Mouse (Mus musculus) embryonic facial prominence, embryonic 15.5 days (tissue): ENCODE measurements around the gene Ppp1r9a. TPM values are rescaled to one million over a fixed set of nuclear protein-coding genes. Genes with fewer than 3 reads are reported as not detected.

ENCODE experiments used
- ATAC-seq: fragments of 200-750 bp; cut with Nextera tagmentation; 2 replicates; pipeline ENCODE4 v1.8.0; 2017; ENCODE audit warnings: low read depth, moderate TSS enrichment; ENCODE audit not compliant: insufficient number of reproducible peaks, low FRiP score, low TSS enrichment
- H3K27ac ChIP-seq: fragments of 300-500 bp; sonication (generic); replicated peaks from 2 replicates; pipeline ENCODE4 v1.5.1; 2015; ENCODE audit warnings: mild to moderate bottlenecking, inconsistent platforms
- H3K27me3 ChIP-seq: fragments of 300-500 bp; sonication (generic); 2 replicates; pipeline ENCODE4 v1.6.1; 2015; ENCODE audit warnings: inconsistent platforms
- H3K36me3 ChIP-seq: fragments of 300-500 bp; sonication (generic); 2 replicates; pipeline ENCODE4 v1.6.1; 2015; ENCODE audit warnings: mild to moderate bottlenecking, inconsistent platforms
- H3K4me1 ChIP-seq: fragments of 300-500 bp; sonication (generic); 2 replicates; pipeline ENCODE4 v1.6.1; 2015; ENCODE audit warnings: inconsistent platforms
- H3K4me2 ChIP-seq: fragments of 300-500 bp; sonication (generic); replicated peaks from 2 replicates; pipeline ENCODE4 v1.6.1; 2015; ENCODE audit warnings: mild to moderate bottlenecking, inconsistent platforms
- H3K4me3 ChIP-seq: fragments of 300-500 bp; sonication (generic); replicated peaks from 2 replicates; pipeline ENCODE4 v1.5.1; 2015; ENCODE audit warnings: mild to moderate bottlenecking, inconsistent platforms
- H3K9ac ChIP-seq: fragments of 300-500 bp; sonication (generic); 2 replicates; pipeline ENCODE4 v1.6.1; 2015; ENCODE audit warnings: inconsistent platforms
- H3K9me3 ChIP-seq: fragments of 300-500 bp; sonication (generic); replicated peaks from 2 replicates; pipeline ENCODE4 v1.6.1; 2016; ENCODE audit warnings: inconsistent platforms
- WGBS: fragments of 180-500 bp; shearing (Covaris S2); methylation state at CpG from one replicate; pipeline ENCODE4 v1.1.7; 2015; 5-methylcytosine and 5-hydroxymethylcytosine counted together
- polyA plus RNA-seq: library from polyadenylated mRNA; unstranded; fragments of >200 nt; fragmentation: Nextera tagmentation; extraction: Ambion mirVana; gene quantifications from 2 replicates; pipeline ENCODE4 v1.2.1, GENCODE M21; 2015

Gene Ppp1r9a
- polyA plus RNA-seq, 1 experiment from 2014 or later, result 13.7 TPM

DNA sequence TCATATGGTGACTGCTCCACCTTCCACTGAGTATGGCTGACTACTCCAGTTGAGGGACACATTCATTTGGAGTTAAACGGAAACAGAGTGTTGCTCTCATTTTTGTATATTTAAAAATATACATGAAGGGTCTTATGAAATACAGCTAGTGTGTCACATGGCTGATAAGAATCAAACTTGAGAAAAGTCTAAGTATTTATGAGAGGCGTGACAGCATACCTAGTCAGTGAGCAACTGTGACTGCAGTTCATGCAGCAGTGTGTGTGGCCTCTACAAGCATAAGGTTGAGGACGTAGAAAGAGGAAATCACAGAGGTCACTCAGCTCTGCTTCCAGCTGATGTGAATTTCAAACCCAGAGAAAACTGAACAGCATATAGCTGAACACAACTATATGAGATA, 145.3 kb downstream of the Ppp1r9a start:
- no peak overlapping the region for H3K4me3 ChIP-seq
- no peak overlapping the region for H3K4me2 ChIP-seq
- no peak for ATAC-seq
- no peak overlapping the region for H3K9ac ChIP-seq
- no peak overlapping the region for H3K27ac ChIP-seq
- H3K27me3 ChIP-seq, result no peaks in the 10 kb centered on the region
- no peaks in the 10 kb centered on the region for H3K4me1 ChIP-seq
- no peaks in the 10 kb centered on the region for H3K9me3 ChIP-seq
- 77% methylated on average over 3 of the region's 3 CpGs for WGBS
- H3K36me3 ChIP-seq, result no peaks in the 10 kb centered on the region

DNA sequence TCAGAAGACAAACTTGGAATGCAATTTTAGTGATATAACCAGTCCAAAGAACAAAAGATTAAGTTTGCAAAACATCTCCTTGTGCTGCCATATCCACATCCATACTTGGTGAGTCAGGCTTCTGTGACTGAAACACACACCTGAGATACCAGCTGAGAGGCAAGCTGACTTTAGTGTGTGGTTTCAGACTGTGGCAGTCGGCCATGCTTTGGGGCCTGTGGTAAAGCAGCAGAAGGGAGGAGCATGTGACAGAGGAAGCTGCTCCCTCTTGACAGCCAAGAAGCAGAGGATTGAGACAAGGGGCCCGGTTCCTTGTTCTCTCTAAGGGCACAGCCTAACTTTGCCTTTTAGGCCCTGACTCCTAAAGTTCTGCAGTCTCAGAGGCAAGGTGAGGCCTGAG, 149.6 kb downstream of the Ppp1r9a start:
- Histone ChIP-seq H3K27me3 (no peaks in the 10 kb centered on the region), H3K36me3 (no peaks in the 10 kb centered on the region)
- no peak for ATAC-seq

DNA sequence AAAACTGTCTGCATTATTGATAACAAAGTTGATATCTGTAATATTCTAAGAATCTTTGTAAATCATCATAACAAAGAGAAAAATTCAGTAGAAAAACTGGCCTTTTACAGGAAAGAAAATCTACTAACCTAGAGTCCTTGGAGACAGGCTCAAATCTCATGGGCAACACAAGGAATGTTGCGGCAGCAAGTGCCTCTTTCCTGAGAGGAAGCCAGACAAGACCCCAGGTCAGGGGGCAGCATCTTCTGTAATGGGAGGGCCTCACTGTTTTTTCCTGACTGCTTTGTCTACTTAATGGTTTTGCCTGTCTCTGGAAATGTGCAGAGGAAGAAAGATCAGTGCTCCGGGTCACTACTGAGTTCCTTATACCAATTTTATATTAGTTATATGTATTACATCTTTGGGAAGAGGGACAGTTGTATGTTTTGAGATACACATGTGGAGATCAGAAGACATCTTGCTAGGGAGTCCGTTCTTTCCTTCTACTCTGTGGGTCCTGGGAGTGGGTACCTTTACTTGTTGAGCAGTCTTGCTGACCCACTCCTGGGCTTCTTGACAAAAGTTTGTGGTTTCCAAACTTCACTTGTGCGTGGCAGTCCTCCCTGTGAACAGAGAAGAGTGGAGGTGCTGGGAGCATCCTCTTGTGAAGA, 151.9 kb downstream of the Ppp1r9a start:
- ATAC-seq, result no peak
- Histone ChIP-seq H3K4me1 (no peaks in the 10 kb centered on the region), H3K27me3 (no peaks in the 10 kb centered on the region), H3K9me3 (no peaks in the 10 kb centered on the region), H3K4me3 (no peak overlapping the region), H3K4me2 (no peak overlapping the region), H3K9ac (no peak overlapping the region), H3K27ac (no peak overlapping the region), H3K36me3 (no peaks in the 10 kb centered on the region)
- WGBS, result 77% methylated on average over 4 of the region's 4 CpGs

More for the DNA sequence above, 149.6 kb downstream of the Ppp1r9a start:
- Histone ChIP-seq H3K27ac (no peak overlapping the region), H3K9me3 (no peaks in the 10 kb centered on the region), H3K4me3 (no peak overlapping the region), H3K4me2 (no peak overlapping the region), H3K9ac (no peak overlapping the region), H3K4me1 (no peaks in the 10 kb centered on the region)
- 67% methylated on average over 2 of the region's 2 CpGs for WGBS

DNA sequence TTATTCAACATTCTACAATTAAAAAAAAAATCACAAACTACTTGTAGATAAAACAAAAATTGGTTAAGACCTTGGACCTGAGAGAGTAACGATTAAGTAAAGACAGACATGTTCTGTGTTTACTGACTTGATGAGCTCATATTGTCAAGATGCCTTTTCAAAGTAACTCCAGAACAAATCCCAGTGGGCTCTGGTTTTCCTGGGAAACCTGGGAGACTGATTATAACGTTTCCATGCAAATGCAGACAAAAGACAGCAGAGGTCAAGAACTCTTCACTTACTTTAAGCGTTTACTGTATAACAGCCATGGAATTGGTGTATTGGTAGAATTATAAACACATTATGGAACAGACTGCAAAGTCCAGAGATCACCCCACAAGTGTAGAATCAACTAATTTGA, 172.0 kb downstream of the Ppp1r9a start:
- Histone ChIP-seq H3K27ac (no peak overlapping the region), H3K4me3 (no peak overlapping the region), H3K4me2 (no peak overlapping the region), H3K36me3 (no peaks in the 10 kb centered on the region), H3K9me3 (no peaks in the 10 kb centered on the region), H3K27me3 (no peaks in the 10 kb centered on the region), H3K9ac (no peak overlapping the region), H3K4me1 (no peaks in the 10 kb centered on the region)
- WGBS, result 30% methylated on average over 3 of the region's 3 CpGs
- ATAC-seq, result no peak

DNA sequence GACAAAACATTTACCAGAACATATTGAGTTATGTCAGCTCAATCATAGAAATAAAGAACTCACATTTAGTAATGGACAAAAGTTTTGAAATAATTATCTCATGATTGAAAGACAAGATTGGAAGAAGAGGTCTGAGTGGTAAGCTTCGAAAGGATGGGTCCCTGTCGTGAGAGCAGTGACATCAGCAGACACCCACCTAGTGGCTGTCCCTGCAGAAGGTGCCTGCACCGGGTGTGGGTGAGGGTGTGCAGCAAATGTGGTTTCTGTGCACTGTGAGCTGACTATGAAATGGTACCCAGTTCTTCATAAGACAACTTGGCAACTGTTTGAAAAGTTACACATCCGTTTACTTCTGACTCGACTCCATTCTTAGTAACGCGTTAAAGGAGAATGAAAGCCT, 173.0 kb downstream of the Ppp1r9a start:
- H3K9ac ChIP-seq, result no peak overlapping the region
- H3K27ac ChIP-seq, result no peak overlapping the region
- 66% methylated on average over 7 of the region's 7 CpGs for WGBS
- no peak overlapping the region for H3K4me2 ChIP-seq
- H3K4me1 ChIP-seq, result peaks cover 3% of the 10 kb centered on the region; the same call in 1 of the 2 replicates
- H3K27me3 ChIP-seq, result no peaks in the 10 kb centered on the region
- no peak for ATAC-seq
- H3K4me3 ChIP-seq, result no peak overlapping the region
- no peaks in the 10 kb centered on the region for H3K36me3 ChIP-seq
- no peaks in the 10 kb centered on the region for H3K9me3 ChIP-seq

DNA sequence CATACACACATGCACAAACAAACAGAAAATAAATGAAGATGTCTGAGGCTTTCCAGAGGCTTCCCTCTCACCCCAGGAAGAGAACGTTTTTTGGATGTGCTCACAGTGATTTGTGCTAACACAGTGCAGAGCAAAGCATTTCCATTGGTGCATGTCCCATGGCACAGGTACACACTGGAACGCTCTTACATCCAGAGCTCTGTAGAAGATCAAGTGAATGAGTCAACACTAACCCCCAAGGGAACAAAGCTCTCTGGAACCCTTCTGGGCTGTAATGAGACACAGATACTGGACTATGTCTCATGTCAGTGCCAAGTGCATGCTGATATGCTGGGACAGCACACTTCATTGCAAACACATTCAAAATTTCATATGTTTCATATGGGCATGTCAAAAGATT, 175.3 kb downstream of the Ppp1r9a start:
- no peak overlapping the region for H3K4me3 ChIP-seq
- WGBS, result 33% methylated on average over 2 of the region's 2 CpGs
- H3K4me2 ChIP-seq, result no peak overlapping the region
- no peaks in the 10 kb centered on the region for H3K27me3 ChIP-seq
- no peak overlapping the region for H3K27ac ChIP-seq
- H3K36me3 ChIP-seq, result no peaks in the 10 kb centered on the region
- H3K9me3 ChIP-seq, result no peaks in the 10 kb centered on the region
- no peak overlapping the region for H3K9ac ChIP-seq
- ATAC-seq, result peak; percentile 75
- H3K4me1 ChIP-seq, result peaks cover 10% of the 10 kb centered on the region

DNA sequence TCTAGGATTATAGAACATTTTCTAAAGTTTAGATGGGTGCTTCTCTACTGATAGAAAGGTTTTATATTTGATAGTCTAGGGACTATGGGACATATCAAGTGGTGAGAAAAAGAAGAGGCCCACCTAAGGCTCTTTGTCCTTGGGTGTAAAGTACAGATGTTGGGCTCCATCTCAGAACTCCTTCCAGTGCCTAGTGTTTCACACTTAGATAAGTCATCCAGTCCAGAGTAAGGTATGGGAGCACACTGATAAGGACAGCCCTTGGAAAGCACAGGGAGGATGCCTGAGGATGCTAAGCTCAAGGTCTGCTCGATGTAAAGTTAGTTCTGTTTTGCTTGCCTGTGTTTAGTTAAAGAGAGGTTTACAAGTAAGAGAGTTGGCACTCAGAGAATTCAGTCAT, 176.4 kb downstream of the Ppp1r9a start:
- Histone ChIP-seq H3K36me3 (no peaks in the 10 kb centered on the region), H3K9me3 (no peaks in the 10 kb centered on the region), H3K4me1 (peaks cover 10% of the 10 kb centered on the region), H3K4me2 (no peak overlapping the region), H3K9ac (no peak overlapping the region), H3K27ac (no peak overlapping the region), H3K27me3 (no peaks in the 10 kb centered on the region), H3K4me3 (no peak overlapping the region)
- WGBS, result 77% methylated on average over 1 of the region's 1 CpGs
- ATAC-seq, result no peak

DNA sequence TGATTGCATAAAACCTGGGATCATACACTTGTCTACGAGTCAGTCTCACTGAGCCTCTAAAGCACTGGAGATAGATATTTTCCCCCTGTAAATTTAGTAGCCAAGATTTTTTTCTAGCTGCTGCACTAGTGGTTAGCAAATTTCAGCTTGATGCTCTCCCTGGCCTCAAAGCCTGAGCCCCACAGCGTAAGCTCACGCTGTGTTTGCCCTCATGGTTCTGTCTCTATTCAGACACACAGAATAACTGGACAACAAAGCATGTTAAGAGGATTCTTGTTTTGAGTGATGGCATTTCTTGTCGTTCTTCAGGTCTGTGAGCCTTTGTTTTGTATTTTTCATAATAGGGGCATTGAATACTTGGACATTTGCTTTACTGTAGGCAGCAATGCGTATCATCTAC, 177.4 kb downstream of the Ppp1r9a start:
- Histone ChIP-seq H3K4me1 (peaks cover 10% of the 10 kb centered on the region), H3K4me3 (no peak overlapping the region), H3K4me2 (no peak overlapping the region), H3K9me3 (no peaks in the 10 kb centered on the region), H3K9ac (no peak overlapping the region), H3K27ac (no peak overlapping the region), H3K27me3 (no peaks in the 10 kb centered on the region), H3K36me3 (no peaks in the 10 kb centered on the region)
- no peak for ATAC-seq
- WGBS, result 86% methylated on average over 5 of the region's 5 CpGs

DNA sequence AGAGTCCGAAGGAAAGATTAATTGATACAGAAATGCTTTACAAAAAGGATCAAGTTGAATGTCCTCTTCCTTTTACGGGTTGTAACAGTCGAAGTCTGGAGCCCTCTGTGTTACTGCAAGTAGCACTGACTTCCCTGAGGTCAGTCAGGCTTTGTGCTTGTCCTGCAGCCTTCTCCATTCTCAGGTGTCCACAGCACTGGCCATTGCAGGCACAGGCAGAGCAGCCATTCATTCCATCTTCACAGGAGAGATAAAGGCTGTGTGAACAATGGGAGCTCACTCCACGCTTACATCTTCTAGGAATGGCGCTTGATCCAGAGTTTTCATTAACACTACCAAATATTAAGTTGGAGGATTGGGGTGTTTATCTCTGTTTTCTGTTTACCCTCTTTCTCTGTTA, 177.8 kb downstream of the Ppp1r9a start:
- peaks cover 10% of the 10 kb centered on the region for H3K4me1 ChIP-seq
- 80% methylated on average over 5 of the region's 5 CpGs for WGBS
- no peaks in the 10 kb centered on the region for H3K36me3 ChIP-seq
- H3K9me3 ChIP-seq, result no peaks in the 10 kb centered on the region
- H3K9ac ChIP-seq, result no peak overlapping the region
- H3K27ac ChIP-seq, result 0 out of 2 replicates have a peak overlapping the region, but pooled peaks have one; percentile 7
- H3K4me3 ChIP-seq, result no peak overlapping the region
- no peaks in the 10 kb centered on the region for H3K27me3 ChIP-seq
- ATAC-seq, result no peak
- no peak overlapping the region for H3K4me2 ChIP-seq

DNA sequence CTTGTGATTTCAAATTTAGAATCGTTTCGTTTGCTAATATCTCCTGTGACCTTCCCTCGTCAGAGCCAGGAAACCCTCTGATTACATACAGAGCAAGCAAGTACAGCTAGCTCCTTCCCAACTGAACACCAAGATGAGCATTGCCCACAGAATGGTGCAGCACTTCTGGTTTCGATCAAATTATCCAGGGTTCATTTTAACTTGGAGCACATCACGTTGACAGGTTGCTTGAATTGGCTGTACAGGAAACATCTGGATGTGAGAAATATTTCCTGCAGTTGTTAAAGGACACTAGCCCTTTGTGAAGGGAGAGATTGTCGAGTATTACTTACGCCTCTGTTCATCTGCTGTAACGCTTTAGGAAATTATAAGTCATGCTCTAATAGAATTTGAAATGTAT, 178.4 kb downstream of the Ppp1r9a start:
- Histone ChIP-seq H3K9me3 (no peaks in the 10 kb centered on the region), H3K9ac (no peak overlapping the region), H3K27me3 (no peaks in the 10 kb centered on the region), H3K4me1 (peaks cover 10% of the 10 kb centered on the region), H3K36me3 (no peaks in the 10 kb centered on the region), H3K4me3 (no peak overlapping the region), H3K4me2 (no peak overlapping the region), H3K27ac (0 out of 2 replicates have a peak overlapping the region, but pooled peaks have one; percentile 7)
- WGBS, result 24% methylated on average over 8 of the region's 8 CpGs
- ATAC-seq, result peak; percentile 39; the same call in 1 of the 2 replicates

DNA sequence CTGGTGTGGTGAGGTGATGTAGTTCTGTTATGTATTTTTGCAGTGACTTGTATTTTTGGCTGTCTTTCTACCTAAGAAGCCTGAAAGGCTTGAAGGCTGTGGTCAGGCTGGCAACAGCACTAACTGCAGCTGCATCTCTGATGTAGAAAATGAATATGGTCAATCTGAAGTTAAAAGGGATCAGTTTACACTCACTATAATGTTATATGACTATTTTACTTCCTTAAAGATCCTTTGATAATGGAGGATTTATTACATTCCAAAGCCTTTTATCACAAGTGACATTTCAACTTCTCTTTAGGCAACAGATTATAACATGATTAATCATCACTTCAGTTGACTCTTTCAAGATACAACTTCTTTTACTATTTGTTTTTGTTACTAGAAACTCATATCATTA, 179.4 kb downstream of the Ppp1r9a start:
- no peak for ATAC-seq
- H3K27ac ChIP-seq, result no peak overlapping the region
- H3K4me3 ChIP-seq, result no peak overlapping the region
- no peaks in the 10 kb centered on the region for H3K36me3 ChIP-seq
- peaks cover 10% of the 10 kb centered on the region for H3K4me1 ChIP-seq
- H3K9ac ChIP-seq, result no peak overlapping the region
- no peaks in the 10 kb centered on the region for H3K9me3 ChIP-seq
- H3K4me2 ChIP-seq, result no peak overlapping the region
- H3K27me3 ChIP-seq, result no peaks in the 10 kb centered on the region

DNA sequence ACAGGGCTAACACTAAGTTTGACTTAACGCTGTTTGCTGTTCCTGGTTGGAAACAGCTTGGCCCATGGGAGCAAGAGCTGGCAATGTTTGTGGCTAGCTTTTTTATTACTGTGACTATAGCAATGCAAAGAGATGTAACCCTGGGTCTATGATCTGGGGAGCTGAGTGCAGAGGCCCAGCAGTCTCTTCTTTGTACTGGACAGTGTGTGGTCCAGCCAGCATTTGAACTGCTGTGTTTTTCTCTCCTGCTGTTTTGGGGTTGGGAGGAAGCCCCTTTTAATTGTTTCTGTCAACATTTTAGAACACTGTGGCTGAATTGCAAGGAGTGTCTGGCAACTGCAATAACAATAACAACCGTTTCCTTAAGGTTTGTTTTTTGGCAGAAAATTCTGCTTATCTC, 180.0 kb downstream of the Ppp1r9a start:
- no peaks in the 10 kb centered on the region for H3K9me3 ChIP-seq
- no peak overlapping the region for H3K9ac ChIP-seq
- H3K4me2 ChIP-seq, result no peak overlapping the region
- no peak overlapping the region for H3K27ac ChIP-seq
- peaks cover 10% of the 10 kb centered on the region for H3K4me1 ChIP-seq
- H3K27me3 ChIP-seq, result no peaks in the 10 kb centered on the region
- 43% methylated on average over 2 of the region's 2 CpGs for WGBS
- H3K36me3 ChIP-seq, result no peaks in the 10 kb centered on the region
- no peak overlapping the region for H3K4me3 ChIP-seq
- no peak for ATAC-seq
